Mouse (Mus musculus) testis, postnatal 14 days (tissue): ENCODE measurements around the gene 2610528J11Rik.

ENCODE experiments used
- DNase-seq: peaks from one replicate; pipeline ENCODE4 v3.0.0; 2021; ENCODE audit warnings: low spot score

The 2610528J11Rik gene

DNA sequence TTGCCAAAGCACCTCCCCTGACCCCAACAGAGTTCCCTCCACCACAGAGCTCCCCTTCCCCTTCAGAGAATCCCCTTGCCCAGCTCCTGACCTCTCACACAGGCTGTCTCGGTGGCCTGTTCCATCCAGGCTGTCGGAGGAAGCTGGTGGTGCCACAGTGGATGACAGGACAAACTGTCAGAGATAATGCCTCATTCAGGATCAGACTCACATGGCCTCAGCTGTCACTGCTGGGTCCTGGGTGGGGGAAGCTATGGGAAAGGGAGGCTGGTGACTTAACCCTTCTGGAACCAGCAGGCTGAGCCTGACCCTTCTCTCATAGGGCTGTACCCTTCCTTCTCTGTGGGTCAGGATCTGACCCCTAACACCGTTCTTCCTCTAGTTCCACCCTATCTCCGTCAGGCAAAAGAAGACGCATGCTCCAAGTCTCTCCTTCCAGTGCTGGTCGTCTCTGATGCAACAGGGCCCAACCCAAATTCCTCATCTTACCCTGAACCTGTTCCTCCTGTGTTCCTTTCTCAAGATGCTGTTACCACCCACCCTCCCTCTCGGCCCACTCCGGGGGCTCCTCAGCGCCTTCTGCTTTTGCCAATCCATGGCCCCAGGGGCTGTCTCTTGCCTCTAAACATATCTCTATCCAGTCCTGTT lies 15.8 kb downstream of the 2610528J11Rik start:
- no peak for DNase-seq

DNA sequence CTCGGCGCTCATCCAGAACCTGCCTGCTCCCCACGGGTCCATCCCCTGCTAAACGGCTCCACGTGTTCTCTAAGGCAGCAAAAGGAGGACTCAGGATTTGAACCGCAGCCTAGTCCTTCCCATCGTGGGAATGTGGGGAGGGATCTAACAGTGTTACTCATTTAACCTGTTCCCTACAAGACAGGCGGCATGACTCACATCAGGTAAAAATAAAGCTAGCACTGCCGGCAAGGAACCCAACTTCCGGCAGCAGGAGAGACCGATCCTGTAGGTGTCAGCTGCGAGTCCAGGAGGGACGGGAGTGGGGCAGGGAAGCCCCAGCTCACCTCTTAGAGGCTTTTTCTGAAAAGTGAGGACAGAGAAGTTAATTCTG lies 16.3 kb downstream of the 2610528J11Rik start:
- no peak for DNase-seq

DNA sequence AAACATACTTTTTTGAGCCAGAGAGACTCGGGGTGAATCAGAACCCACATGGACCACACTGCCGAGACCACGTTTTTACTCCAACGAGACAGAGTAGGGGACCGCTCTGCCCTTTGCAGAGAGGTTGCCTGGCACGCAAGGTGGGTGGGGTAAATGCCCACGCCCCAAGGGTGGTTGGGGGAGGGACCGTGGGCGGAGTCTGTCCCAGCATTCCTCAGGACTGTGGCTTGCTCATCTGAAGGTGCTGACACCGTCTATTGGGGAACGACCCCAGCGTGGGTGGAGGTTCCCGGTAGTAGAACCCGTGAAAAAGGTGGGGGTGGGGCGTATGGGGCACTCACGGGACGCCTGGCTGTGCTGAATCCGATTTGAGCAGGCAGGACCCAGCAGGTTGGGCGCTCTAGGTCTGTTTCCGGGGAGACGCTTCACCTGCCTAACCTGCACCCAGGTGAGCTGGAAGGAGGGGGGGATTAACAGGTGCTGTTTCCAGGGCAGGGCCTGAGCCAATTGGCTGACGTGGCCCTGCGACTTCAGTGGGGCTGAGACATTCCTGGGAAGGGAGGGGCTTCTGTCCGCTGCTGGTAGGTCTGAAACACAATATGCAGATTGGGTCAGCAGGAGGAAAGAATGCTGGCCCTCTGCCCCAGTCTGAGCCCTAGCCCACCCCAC lies 16.9 kb downstream of the 2610528J11Rik start, which contains the start of gene Tmem125:
Tmem125 (minus strand) TSS at position 453 of the 669 bp plus-strand sequence.
- DNase-seq = peak; percentile 48

DNA sequence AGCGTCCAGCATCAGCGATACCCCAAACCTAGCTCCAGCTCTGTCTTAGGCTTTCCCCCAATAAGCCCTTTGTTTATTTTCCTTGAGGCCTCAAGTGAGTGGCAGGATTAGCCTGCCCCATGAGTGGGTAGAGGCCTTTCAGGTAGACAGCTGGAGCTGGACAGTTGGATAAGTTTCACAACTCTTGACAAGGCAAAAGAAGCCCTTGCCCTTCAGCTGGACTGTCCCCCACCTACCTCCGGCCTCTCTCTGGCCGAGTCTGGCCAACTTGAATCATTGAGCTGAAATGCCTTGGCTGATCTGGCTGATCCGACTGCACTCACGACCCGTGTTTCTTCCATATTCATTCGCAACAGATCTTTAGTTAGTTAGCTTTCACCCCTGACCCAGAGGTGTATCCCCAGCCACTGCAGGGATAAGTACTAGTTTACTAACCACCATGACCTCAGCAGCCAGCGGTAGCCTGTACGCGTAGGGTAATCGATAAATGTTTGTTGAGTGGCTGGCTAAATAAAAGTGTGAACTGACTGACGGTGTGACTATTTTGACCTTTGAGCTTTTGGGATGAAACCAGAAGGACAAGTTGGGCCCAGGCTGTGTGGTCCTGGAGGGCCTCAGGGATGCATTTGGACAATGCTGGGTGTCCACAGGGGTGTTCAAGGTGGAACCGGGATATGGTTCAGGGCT lies 17.8 kb downstream of the 2610528J11Rik start:
- no peak for DNase-seq

DNA sequence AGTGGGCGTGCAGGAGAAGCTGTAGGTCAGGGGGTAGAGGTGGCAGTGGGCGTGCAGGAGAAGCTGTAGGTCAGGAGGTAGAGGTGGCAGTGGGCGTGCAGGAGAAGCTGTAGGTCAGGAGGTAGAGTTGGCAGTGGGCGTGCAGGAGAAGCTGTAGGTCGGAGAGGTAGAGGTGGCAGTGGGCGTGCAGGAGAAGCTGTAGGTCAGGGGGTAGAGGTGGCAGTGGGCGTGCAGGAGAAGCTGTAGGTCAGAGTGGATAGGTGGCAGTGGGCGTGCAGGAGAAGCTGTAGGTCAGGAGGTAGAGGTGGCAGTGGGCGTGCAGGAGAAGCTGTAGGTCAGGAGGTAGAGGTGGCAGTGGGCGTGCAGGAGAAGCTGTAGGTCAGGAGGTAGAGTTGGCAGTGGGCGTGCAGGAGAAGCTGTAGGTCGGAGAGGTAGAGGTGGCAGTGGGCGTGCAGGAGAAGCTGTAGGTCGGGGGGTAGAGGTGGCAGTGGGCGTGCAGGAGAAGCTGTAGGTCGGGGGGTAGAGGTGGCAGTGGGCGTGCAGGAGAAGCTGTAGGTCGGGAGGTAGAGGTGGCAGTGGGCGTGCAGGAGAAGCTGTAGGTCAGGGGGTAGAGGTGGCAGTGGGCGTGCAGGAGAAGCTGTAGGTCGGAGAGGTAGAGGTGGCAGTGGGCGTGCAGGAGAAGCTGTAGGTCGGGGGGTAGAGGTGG lies 20.8 kb downstream of the 2610528J11Rik start:
- peak; percentile 81 for DNase-seq

DNA sequence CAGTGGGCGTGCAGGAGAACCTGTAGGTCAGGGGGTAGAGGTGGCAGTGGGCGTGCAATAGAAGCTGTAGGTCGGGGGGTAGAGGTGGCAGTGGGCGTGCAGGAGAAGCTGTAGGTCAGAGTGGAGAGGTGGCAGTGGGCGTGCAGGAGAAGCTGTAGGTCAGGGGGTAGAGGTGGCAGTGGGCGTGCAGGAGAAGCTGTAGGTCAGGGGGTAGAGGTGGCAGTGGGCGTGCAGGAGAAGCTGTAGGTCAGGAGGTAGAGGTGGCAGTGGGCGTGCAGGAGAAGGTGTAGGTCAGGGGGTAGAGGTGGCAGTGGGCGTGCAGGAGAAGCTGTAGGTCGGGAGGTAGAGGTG lies 21.3 kb downstream of the 2610528J11Rik start:
- DNase-seq = peak; percentile 41

DNA sequence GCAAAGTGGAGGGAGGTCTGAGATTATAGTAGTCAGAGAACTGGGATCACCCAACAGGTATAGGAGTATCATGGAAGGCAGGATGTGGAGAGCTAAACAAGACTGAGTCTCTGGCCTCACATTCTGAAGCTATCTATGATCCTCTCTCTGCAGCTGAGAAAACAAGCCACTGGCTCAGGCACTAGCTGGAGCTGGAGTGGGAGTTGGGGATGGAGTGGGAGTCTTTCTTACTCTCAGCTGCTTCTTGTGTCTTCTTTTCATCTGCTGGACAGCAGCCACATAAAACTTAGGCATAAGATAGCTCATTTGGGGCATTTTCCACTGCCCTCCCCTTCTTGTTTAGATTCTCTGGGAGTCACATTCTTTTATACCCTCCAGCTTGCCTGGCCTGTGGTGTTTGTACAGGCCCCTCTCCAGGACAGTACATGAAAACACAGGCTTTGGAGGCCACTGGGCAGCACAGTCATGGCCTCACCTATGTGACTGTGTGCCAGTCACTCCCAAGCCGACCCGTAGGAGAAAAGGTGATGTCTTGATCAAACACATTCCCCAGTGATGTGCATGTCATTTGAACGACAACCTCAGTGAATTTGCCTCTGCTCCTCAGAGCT lies 26.3 kb downstream of the 2610528J11Rik start:
- DNase-seq = no peak

DNA sequence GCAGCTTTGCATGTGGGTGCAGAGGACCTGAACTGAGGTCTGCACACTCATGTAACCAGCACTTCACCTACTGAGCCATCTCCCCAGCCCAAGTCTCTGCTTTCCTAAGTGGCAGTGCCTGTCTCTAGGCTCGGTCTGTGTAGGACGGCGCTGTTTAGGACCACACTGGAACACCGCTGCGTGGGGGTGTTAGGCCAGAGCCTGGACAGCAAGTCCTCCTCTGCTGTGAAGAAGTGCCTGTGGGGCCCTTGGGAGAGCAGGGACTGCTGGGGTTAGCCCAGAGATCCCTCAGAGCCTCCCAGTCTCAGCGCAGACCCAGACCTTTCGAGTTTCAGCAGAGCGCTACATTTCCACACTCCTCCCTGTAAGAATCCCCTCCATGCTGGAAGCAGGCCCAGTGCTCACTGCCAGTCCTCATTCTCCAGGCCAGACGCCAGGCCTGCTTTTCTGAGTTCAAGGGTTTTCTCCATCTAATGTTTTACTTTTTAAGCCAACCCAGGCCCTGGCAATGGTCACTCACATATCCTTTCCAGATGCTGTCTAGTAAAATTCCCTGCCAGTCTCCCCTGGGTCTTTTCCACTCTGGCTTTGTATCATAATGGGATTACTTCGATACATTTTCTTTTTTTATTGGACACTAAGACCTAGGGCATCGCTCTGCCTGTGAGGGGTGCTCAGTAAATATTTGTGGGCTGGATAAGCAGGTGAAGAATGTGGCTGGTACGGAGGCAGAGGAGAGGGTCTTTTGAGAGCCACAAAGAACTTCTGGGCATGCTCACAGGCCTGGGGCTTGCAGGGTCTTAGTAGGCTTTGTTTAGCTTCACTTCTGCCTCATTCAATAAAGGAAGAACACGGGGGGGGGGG lies 37.5 kb downstream of the 2610528J11Rik start:
- DNase-seq = no peak

DNA sequence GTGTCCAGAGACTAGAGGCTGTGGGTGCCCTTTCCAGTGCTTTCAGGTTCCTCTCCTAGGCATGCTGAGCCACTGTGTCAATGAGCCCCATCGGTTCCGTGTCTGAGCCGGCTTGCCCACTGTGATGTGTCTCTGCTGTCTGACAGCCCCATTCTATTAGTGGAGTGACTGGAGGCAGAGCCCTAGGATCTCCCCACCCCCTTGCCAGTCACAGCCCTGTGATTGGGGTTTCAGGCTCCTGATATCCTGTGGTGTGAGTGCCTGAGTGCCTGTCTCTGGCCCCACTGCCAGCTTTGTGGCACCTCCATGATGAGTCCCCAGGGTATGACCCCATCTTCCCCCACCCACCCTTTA lies 38.1 kb downstream of the 2610528J11Rik start:
- no peak for DNase-seq

DNA sequence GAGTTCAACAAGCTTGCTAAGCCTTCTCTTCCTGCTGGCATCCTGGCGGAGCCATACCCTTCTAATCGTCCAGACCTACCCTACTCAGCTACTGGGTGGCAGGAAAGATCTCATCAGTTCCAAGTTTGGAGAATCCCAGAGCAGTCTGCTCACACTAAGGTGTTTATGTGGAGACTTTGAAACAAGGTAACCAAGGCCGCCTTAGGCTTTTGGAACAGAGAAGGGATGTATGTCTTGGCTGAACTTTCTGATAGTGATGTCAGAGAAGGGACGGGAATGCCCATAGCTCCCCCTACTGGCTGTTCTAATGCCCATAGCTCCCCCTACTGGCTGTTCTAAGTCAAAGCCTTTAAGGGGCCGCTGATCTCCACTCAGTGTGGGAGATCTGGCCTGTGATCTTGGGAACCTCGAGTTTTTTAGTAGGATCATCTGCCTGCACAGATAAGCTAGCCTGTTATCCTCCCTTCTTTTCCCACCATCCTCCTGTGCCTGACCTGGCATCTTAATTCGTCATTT lies 39.4 kb downstream of the 2610528J11Rik start:
- DNase-seq = peak; percentile 40

DNA sequence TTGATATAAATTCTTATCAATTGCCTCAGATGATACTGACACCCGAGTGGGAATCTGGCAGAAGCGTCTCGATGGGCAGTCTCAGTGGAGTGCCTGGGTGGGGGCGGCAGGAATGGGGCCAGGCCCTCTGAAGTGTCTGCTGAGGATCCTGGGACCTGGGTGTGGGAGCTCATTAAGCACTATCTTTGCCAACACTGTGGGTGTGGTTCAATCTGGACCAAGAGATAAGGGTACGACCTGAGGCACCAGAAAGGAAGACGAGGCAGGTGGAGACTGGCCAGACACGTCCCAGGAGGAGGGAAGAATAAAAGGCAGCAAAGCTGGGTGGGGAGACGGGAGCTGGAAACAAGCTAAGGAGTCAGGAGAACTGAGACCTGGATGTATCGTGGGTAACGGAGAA lies 41.9 kb downstream of the 2610528J11Rik start:
- no peak for DNase-seq

DNA sequence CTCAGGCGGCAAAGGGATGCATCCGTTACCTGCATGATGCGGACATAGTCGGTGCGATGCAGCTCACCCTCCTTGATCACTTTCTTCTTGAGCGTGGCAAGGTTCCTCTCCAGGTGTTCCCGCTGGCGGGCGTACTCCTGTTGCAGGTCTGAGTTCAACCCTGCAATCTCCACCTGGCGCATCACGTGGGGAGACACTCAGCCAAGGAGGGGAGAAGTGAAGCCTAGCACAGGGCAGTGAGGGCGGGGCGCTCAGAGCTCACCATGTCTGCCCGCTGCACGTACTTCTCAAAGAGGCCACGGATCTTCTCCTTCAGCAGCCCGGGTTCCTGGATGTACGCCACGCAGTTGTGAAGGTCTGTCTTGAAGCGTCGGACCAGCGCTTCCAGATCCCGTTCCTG lies 42.5 kb downstream of the 2610528J11Rik start:
- no peak for DNase-seq

DNA sequence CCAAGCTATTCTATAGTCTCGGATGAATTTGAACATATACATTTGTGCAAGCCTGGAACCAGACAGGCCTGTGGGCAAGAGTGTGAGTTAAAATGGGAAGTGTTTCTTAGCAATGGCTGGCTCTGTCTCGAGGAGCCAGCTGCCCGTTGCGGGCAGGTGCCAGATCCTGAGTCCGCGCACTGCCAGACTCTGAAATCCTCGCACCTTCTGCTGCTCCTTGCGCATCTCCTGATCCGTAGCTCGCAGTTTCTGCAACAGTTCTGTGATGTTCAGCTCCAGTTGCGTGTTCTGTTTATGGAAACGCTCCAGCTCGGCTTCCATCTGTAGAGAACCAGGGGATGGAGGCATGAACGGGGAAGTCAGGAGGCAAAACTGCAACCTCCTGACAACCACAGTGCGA lies 44.6 kb downstream of the 2610528J11Rik start:
- DNase-seq = no peak

DNA sequence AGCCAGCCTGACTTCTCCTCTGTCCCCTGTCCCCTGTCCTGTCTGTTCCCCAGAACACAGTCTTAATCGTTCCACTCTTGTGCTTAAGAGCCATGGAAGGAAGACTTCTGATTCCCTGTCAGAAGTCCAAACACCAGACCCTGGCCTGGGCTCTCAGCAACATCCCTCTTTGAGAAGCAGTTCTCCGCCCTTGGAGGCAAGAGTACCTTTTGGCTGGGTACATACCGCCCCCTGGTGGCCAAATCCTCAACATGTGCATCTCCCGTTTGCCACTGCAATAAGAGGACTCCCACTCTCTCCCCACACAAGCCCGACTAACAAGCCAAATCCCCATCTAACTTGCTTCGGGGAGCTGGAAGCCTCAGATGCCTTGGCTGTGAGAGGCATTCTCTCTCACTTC lies 49.3 kb downstream of the 2610528J11Rik start:
- peak; percentile 61 for DNase-seq

DNA sequence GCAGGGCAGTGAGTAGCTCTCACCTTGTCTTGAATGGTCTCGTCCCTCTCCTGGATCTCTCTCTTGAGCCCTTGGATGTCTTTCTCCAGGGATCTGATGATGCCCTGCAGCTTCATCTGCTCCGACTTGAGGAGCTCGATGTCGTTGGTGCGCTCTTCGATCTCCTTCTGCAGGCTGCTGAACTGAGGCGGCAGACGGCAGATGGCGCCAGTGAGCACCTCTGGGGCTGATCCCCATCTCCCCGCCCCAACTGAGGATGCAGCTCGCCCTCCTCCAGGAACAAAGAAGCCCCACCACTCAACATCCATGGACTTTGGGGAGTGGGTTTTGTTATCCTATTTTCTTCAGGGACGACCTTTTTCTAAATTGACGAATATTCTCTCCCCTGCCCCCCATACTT lies 52.5 kb downstream of the 2610528J11Rik start:
- no peak for DNase-seq
